Mouse (Mus musculus) liver, postnatal 0 days (tissue): ENCODE data around the gene Krt18.

ENCODE experiments used
- CTCF ChIP-seq: sonication (generic); IDR thresholded peaks from 2 replicates; pipeline ENCODE4 v1.5.1; 2016; ENCODE audit warnings: antibody characterized with exemption, low read depth
- EP300 ChIP-seq: IDR thresholded peaks from 2 replicates; pipeline ENCODE4 v1.6.1; 2016; ENCODE audit warnings: antibody characterized with exemption, low read depth, mild to moderate bottlenecking

- no peak for TF ChIP-seq CTCF
- no peak for TF ChIP-seq EP300
Measured at GRCm38 (mm10) chr15:102077111-102077677, 49.2 kb downstream of the Krt18 start.
